Mouse (Mus musculus): Measurements from ENCODE around the gene Ubtd2.

The Ubtd2 gene

DNA sequence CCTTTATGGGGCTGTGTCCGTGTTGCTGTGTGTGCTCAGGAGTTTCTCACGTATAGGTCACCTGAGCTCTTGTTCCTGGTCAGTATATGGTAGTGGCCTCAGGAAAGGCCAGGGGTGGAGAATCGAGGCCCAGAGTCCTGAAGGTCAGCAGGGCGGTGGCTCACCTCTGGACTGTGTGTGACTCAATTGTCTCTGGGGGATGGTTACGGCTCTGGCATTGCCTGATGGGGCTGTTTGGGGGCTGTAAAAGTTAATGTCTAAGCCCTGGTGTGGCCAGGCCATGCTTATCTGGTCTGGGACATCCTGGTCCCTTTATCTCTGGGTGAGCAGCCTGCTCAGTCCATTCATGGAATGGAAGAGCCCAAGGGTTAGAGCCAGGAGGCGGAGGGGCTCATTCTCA, 111.0 kb downstream of the Ubtd2 start:
- no peak for DNase-seq

Data from cerebellum, adult 9-11 months (tissue).